ENCODE assay signal across 8 mouse cellular contexts in genomic region chr11:106272644-106273310, GRCm38 (mm10). TPM values are rescaled to one million over a fixed set of nuclear protein-coding genes. Genes with fewer than 3 reads are reported as not detected.
DNase-seq lines count a peak whose midpoint lies in the region; ATAC-seq and TF ChIP-seq lines count a peak whose summit lies in the region.

Gene Smarcd2 (minus strand): TSS chr11:106272972.

- H3K9me3 ChIP-seq in G1E (replicated peaks), result no peaks in the 10 kb centered on the region
- H3K9me3 ChIP-seq in forebrain, embryonic 16.5 days (ENCODE audit: control insufficient read depth, low read length), result no peaks in the 10 kb centered on the region
- no peaks in the 10 kb centered on the region for H3K9me3 ChIP-seq in lung, embryonic 14.5 days (ENCODE audit: low read depth, low read length)

- DNase-seq in G1E (ENCODE audit: low spot score), result peak; percentile 92
- DNase-seq in cerebellum, adult 18-20 months, result peak; percentile 98 to 100
- peak; percentile 99 for DNase-seq in heart, postnatal 36 days
- DNase-seq in layer of hippocampus, adult 2 months (ENCODE audit: low spot score in 2 of 2), result peak; percentile 98 to 100
- peak; percentile 99 for DNase-seq in lung, embryonic 14.5 days
- peak; percentile 99 for DNase-seq in thymus, adult 2 months

- H3K4me2 ChIP-seq in forebrain, embryonic 16.5 days (ENCODE audit: low read length), result peak within 1 kb of the TSS; percentile 77
- peak within 1 kb of the TSS; percentile 89 for H3K4me2 ChIP-seq in lung, embryonic 14.5 days

- under 1% methylated on average over 71 of the region's 72 CpGs for WGBS in forebrain, embryonic 16.5 days
- WGBS in lung, embryonic 14.5 days, result under 1% methylated on average over 72 of the region's 72 CpGs
- WGBS in olfactory bulb, adult 2 months, result under 1% methylated on average over 72 of the region's 72 CpGs
- under 1% methylated on average over 72 of the region's 72 CpGs for WGBS in thymus, adult 2 months

- H3K4me1 ChIP-seq in G1E (ENCODE audit: insufficient read depth, low read depth, low read length), result peaks cover 69% of the 10 kb centered on the region
- H3K4me1 ChIP-seq in forebrain, embryonic 16.5 days (replicated peaks; ENCODE audit: control insufficient read depth, insufficient read depth, low read length), result peaks cover 35% of the 10 kb centered on the region
- peaks cover 32% of the 10 kb centered on the region for H3K4me1 ChIP-seq in lung, embryonic 14.5 days (ENCODE audit: insufficient read depth)
- H3K4me1 ChIP-seq in olfactory bulb, adult 2 months (ENCODE audit: control insufficient read depth, insufficient read depth, low read length), result peaks cover 26% of the 10 kb centered on the region
- H3K4me1 ChIP-seq in thymus, adult 2 months (replicated peaks; ENCODE audit: control insufficient read depth, insufficient read depth, low read length), result peaks cover 37% of the 10 kb centered on the region

- intact Hi-C loops in heart, postnatal 36 days (cut with DNase I), result loop anchor here (1.0 to 10.0 kb wide), 3 partner anchors 16 to 342 kb away; partner anchors contain the start of genes Ccdc47, Ddx42, Ftsj3 and Psmc5

- TF ChIP-seq POLR2A in olfactory bulb, adult 2 months (IDR thresholded peaks at IDR 0.05; ENCODE audit: insufficient read depth, low read depth, low read length), result peak; percentile 42
- TF ChIP-seq POLR2A in thymus, adult 2 months (IDR thresholded peaks at IDR 0.05; ENCODE audit: control insufficient read depth, extremely low read depth, insufficient read depth, low read length, poor library complexity), result peak; percentile 75

- H3K4me3 ChIP-seq in G1E (ENCODE audit: low read depth, low read length), result peak within 1 kb of the TSS; percentile 92
- H3K4me3 ChIP-seq in forebrain, embryonic 16.5 days (replicated peaks; ENCODE audit: low read length), result peak within 1 kb of the TSS; percentile 85
- H3K4me3 ChIP-seq in layer of hippocampus, adult 2 months, result peak within 1 kb of the TSS; percentile 74
- peak within 1 kb of the TSS; percentile 98 for H3K4me3 ChIP-seq in lung, embryonic 14.5 days (ENCODE audit: low read depth, low read length)
- H3K4me3 ChIP-seq in olfactory bulb, adult 2 months (ENCODE audit: insufficient read depth, low read depth, low read length), result peak within 1 kb of the TSS; percentile 77
- peak within 1 kb of the TSS; percentile 97 for H3K4me3 ChIP-seq in thymus, adult 2 months (ENCODE audit: control insufficient read depth, insufficient read depth, low read length)

- no peak for TF ChIP-seq CTCF in G1E (IDR thresholded peaks at IDR 0.05; ENCODE audit: low read depth, low read length)
- no peak for TF ChIP-seq CTCF in layer of hippocampus, adult 2 months (conservative IDR thresholded peaks at IDR 0.05)
- TF ChIP-seq CTCF in lung, embryonic 14.5 days (IDR thresholded peaks at IDR 0.05; ENCODE audit: low read depth), result no peak
- no peak for TF ChIP-seq CTCF in olfactory bulb, adult 2 months (IDR thresholded peaks at IDR 0.05; ENCODE audit: insufficient read depth, low read depth, low read length)
- peak; percentile 58; the same call in 1 of the 2 replicates for TF ChIP-seq CTCF in thymus, adult 2 months (IDR thresholded peaks at IDR 0.05; ENCODE audit: borderline replicate concordance, control insufficient read depth, extremely low read depth, insufficient read depth, low read length, poor library complexity)

- H3K27me3 ChIP-seq in G1E (ENCODE audit: insufficient read depth, low read length), result peaks cover 7% of the 10 kb centered on the region
- H3K27me3 ChIP-seq in forebrain, embryonic 16.5 days (replicated peaks; ENCODE audit: control insufficient read depth, insufficient read depth, low read length), result no peaks in the 10 kb centered on the region
- no peaks in the 10 kb centered on the region for H3K27me3 ChIP-seq in lung, embryonic 14.5 days (ENCODE audit: insufficient read depth, low read length)
- no peaks in the 10 kb centered on the region for H3K27me3 ChIP-seq in thymus, adult 2 months (ENCODE audit: control insufficient read depth, insufficient read depth, low read length)

- H3K9ac ChIP-seq in forebrain, embryonic 16.5 days (replicated peaks; ENCODE audit: low read depth, low read length), result peak within 1 kb of the TSS; percentile 90
- H3K9ac ChIP-seq in lung, embryonic 14.5 days, result peak within 1 kb of the TSS; percentile 99

- peaks cover 33% of the 10 kb centered on the region for H3K36me3 ChIP-seq in G1E (replicated peaks)
- H3K36me3 ChIP-seq in forebrain, embryonic 16.5 days (ENCODE audit: control insufficient read depth, insufficient read depth), result no peaks in the 10 kb centered on the region
- H3K36me3 ChIP-seq in lung, embryonic 14.5 days (ENCODE audit: insufficient read depth), result peaks cover 11% of the 10 kb centered on the region
- peaks cover 2% of the 10 kb centered on the region; the same call in 1 of the 2 replicates for H3K36me3 ChIP-seq in thymus, adult 2 months (ENCODE audit: control insufficient read depth, insufficient read depth, low read length)

- ATAC-seq in G1E (ENCODE audit: extremely low read depth, insufficient number of reproducible peaks, low FRiP score, poor library complexity, severe bottlenecking), result peak; percentile 90
- ATAC-seq in forebrain, embryonic 16.5 days, result peak; percentile 94
- ATAC-seq in lung, embryonic 14.5 days (ENCODE audit: insufficient read depth), result peak; percentile 92

- peak within 1 kb of the TSS; percentile 85 for H3K27ac ChIP-seq in forebrain, embryonic 16.5 days (ENCODE audit: low read length)
- peak within 1 kb of the TSS; percentile 98 for H3K27ac ChIP-seq in layer of hippocampus, adult 2 months
- H3K27ac ChIP-seq in lung, embryonic 14.5 days (ENCODE audit: low read depth), result peak within 1 kb of the TSS; percentile 98
- peak within 1 kb of the TSS; percentile 67; the same call in 1 of the 2 replicates for H3K27ac ChIP-seq in olfactory bulb, adult 2 months (ENCODE audit: insufficient read depth, low read depth, low read length)
- peak within 1 kb of the TSS; percentile 60 for H3K27ac ChIP-seq in thymus, adult 2 months (ENCODE audit: control insufficient read depth, insufficient read depth, low read length)

RNA-seq across cellular contexts. Expression of gene Smarcd2, which starts in this region (rescaled TPM):
- total RNA-seq in G1E (2014; fragmentation: Nextera tagmentation) (94.1 and 113 TPM in 2 replicates), G1E (2017) (139 and 149 TPM in 2 replicates)
- polyA plus RNA-seq in G1E (2012), result 138 and 154 TPM in 2 replicates
- 12.4 and 13.7 TPM in 2 replicates for polyA plus RNA-seq in forebrain, embryonic 16.5 days (2015; fragmentation: Nextera tagmentation; extraction: Ambion mirVana)
- 10 to 100 TPM; 19.1 to 19.9 TPM for total RNA-seq in heart, postnatal 36 days (2021)
- total RNA-seq in layer of hippocampus, adult 2 months (2021), result 10 to 100 TPM; 32.8 to 34.4 TPM
- 81.2 and 91.0 TPM in 2 replicates for polyA plus RNA-seq in lung, embryonic 14.5 days (2014; fragmentation: Nextera tagmentation; extraction: Ambion mirVana)
- not detected in 2 replicates for polyA plus RNA-seq in olfactory bulb, adult 2 months (2012; ENCODE audit: insufficient read depth, insufficient read length, low replicate concordance, missing spikeins)
- polyA plus RNA-seq in thymus, adult 2 months (2012; rRNA removed), result 552 and 570 TPM in 2 replicates

Comparison
In these comparisons a context has a peak if more than half of its experiments do, and no peak if none do; other contexts are left out.
1. Peak in every context shown above with its lines: DNase-seq, ATAC-seq, H3K4me3 ChIP-seq and H3K27ac ChIP-seq.